Mouse (Mus musculus) macrophage (primary cell): Measurements from ENCODE around the gene Pbx1. TPM values are rescaled to one million over a fixed set of nuclear protein-coding genes. Genes with fewer than 3 reads are reported as not detected.

Experiments used
- H3K27ac ChIP-seq: fragments of 350-480 bp; formaldehyde crosslinking; 2 replicates; pipeline ENCODE4 v1.9.0; 2021
- H3K36me3 ChIP-seq: fragments of 350-480 bp; formaldehyde crosslinking; 2 replicates; pipeline ENCODE4 v1.9.0; 2021; ENCODE audit errors: inconsistent target
- H3K4me3 ChIP-seq: fragments of 350-480 bp; formaldehyde crosslinking; 2 replicates; pipeline ENCODE4 v1.9.0; 2021; ENCODE audit errors: inconsistent target
- H3K79me2 ChIP-seq: fragments of 350-480 bp; formaldehyde crosslinking; 2 replicates; pipeline ENCODE4 v1.9.0; 2021; ENCODE audit errors: inconsistent target
- WGBS: methylation state at CpG from one replicate; pipeline ENCODE4 v1.1.7; 2026; ENCODE audit warnings: inconsistent platforms; ENCODE audit not compliant: missing documents; 5-methylcytosine and 5-hydroxymethylcytosine counted together
- polyA plus RNA-seq: library from polyadenylated mRNA; stranded (reverse); fragments of 250-400 nt; gene quantifications from 3 replicates; pipeline ENCODE4 v1.2.4, GENCODE M21; 2018; ENCODE audit warnings: inconsistent platforms

Gene Pbx1
- polyA plus RNA-seq, 1 experiment from 2014 or later: 1.5 TPM

- H3K36me3 ChIP-seq: no peaks in the 10 kb centered on the region
- H3K79me2 ChIP-seq: no peaks in the 10 kb centered on the region
- no peak overlapping the region for H3K27ac ChIP-seq
- H3K4me3 ChIP-seq: no peak overlapping the region
- 91% methylated on average over 12 of the region's 12 CpGs for WGBS
Observed at GRCm38 (mm10) chr1:168243759-168244158, 188.3 kb downstream of the Pbx1 start.

GRCm38 (mm10) chr1:168243068-168243467, 189.0 kb downstream of the Pbx1 start:
- no peaks in the 10 kb centered on the region for H3K79me2 ChIP-seq
- no peak overlapping the region for H3K27ac ChIP-seq
- WGBS: 92% methylated on average over 7 of the region's 7 CpGs
- H3K4me3 ChIP-seq: no peak overlapping the region
- H3K36me3 ChIP-seq: no peaks in the 10 kb centered on the region

GRCm38 (mm10) chr1:168241316-168241715, 190.8 kb downstream of the Pbx1 start:
- WGBS: 93% methylated on average over 7 of the region's 7 CpGs
- H3K4me3 ChIP-seq: no peak overlapping the region
- no peak overlapping the region for H3K27ac ChIP-seq
- H3K79me2 ChIP-seq: no peaks in the 10 kb centered on the region
- no peaks in the 10 kb centered on the region for H3K36me3 ChIP-seq

GRCm38 (mm10) chr1:168240846-168241245, 191.2 kb downstream of the Pbx1 start:
- Histone ChIP-seq H3K4me3 (no peak overlapping the region), H3K79me2 (no peaks in the 10 kb centered on the region), H3K36me3 (no peaks in the 10 kb centered on the region), H3K27ac (no peak overlapping the region)
- WGBS: 86% methylated on average over 7 of the region's 7 CpGs

- WGBS: 84% methylated on average over 5 of the region's 5 CpGs
Observed at GRCm38 (mm10) chr1:168240386-168240785, 191.7 kb downstream of the Pbx1 start.

GRCm38 (mm10) chr1:168236101-168236500, 196.0 kb downstream of the Pbx1 start:
- H3K27ac ChIP-seq: no peak overlapping the region
- no peaks in the 10 kb centered on the region for H3K36me3 ChIP-seq
- H3K4me3 ChIP-seq: no peak overlapping the region
- WGBS: 91% methylated on average over 5 of the region's 5 CpGs
- H3K79me2 ChIP-seq: no peaks in the 10 kb centered on the region

More at GRCm38 (mm10) chr1:168240386-168240785, 191.7 kb downstream of the Pbx1 start:
- H3K79me2 ChIP-seq: no peaks in the 10 kb centered on the region
- H3K4me3 ChIP-seq: no peak overlapping the region
- H3K36me3 ChIP-seq: no peaks in the 10 kb centered on the region
- H3K27ac ChIP-seq: no peak overlapping the region

GRCm38 (mm10) chr1:168234355-168234754, 197.7 kb downstream of the Pbx1 start:
- 99% methylated on average over 9 of the region's 11 CpGs for WGBS
- no peak overlapping the region for H3K4me3 ChIP-seq
- H3K79me2 ChIP-seq: no peaks in the 10 kb centered on the region
- H3K27ac ChIP-seq: no peak overlapping the region
- no peaks in the 10 kb centered on the region for H3K36me3 ChIP-seq

- H3K79me2 ChIP-seq: no peaks in the 10 kb centered on the region
- 47% methylated on average over 1 of the region's 1 CpGs for WGBS
- no peak overlapping the region for H3K27ac ChIP-seq
- H3K36me3 ChIP-seq: no peaks in the 10 kb centered on the region
- H3K4me3 ChIP-seq: no peak overlapping the region
Observed at GRCm38 (mm10) chr1:168233182-168233581, 198.9 kb downstream of the Pbx1 start.

- H3K27ac ChIP-seq: no peak overlapping the region
- no peaks in the 10 kb centered on the region for H3K36me3 ChIP-seq
- H3K79me2 ChIP-seq: no peaks in the 10 kb centered on the region
- 91% methylated on average over 11 of the region's 11 CpGs for WGBS
- H3K4me3 ChIP-seq: no peak overlapping the region
Observed at GRCm38 (mm10) chr1:168231548-168232429, 200.3 kb downstream of the Pbx1 start.

GRCm38 (mm10) chr1:168230858-168231257, 201.2 kb downstream of the Pbx1 start:
- Histone ChIP-seq H3K36me3 (no peaks in the 10 kb centered on the region), H3K27ac (no peak overlapping the region), H3K79me2 (no peaks in the 10 kb centered on the region), H3K4me3 (no peak overlapping the region)
- 62% methylated on average over 1 of the region's 1 CpGs for WGBS

- 87% methylated on average over 4 of the region's 4 CpGs for WGBS
- H3K4me3 ChIP-seq: no peak overlapping the region
- H3K36me3 ChIP-seq: no peaks in the 10 kb centered on the region
- no peaks in the 10 kb centered on the region for H3K79me2 ChIP-seq
- H3K27ac ChIP-seq: no peak overlapping the region
Observed at GRCm38 (mm10) chr1:168230134-168230533, 201.9 kb downstream of the Pbx1 start.

GRCm38 (mm10) chr1:168228756-168229526, 203.1 kb downstream of the Pbx1 start:
- WGBS: 78% methylated on average over 6 of the region's 6 CpGs
- no peak overlapping the region for H3K27ac ChIP-seq
- H3K4me3 ChIP-seq: no peak overlapping the region
- no peaks in the 10 kb centered on the region for H3K36me3 ChIP-seq
- no peaks in the 10 kb centered on the region for H3K79me2 ChIP-seq

- Histone ChIP-seq H3K36me3 (no peaks in the 10 kb centered on the region), H3K27ac (no peak overlapping the region), H3K79me2 (no peaks in the 10 kb centered on the region), H3K4me3 (no peak overlapping the region)
- 44% methylated on average over 6 of the region's 6 CpGs for WGBS
Observed at GRCm38 (mm10) chr1:168226150-168226549, 205.9 kb downstream of the Pbx1 start.

- WGBS: 9% methylated on average over 7 of the region's 7 CpGs
- no peak overlapping the region for H3K4me3 ChIP-seq
Observed at GRCm38 (mm10) chr1:168225595-168226127, 206.4 kb downstream of the Pbx1 start.

GRCm38 (mm10) chr1:168224218-168224617, 207.9 kb downstream of the Pbx1 start:
- no peak overlapping the region for H3K27ac ChIP-seq
- no peaks in the 10 kb centered on the region for H3K79me2 ChIP-seq
- H3K4me3 ChIP-seq: no peak overlapping the region
- WGBS: 86% methylated on average over 5 of the region's 5 CpGs
- no peaks in the 10 kb centered on the region for H3K36me3 ChIP-seq

More at GRCm38 (mm10) chr1:168225595-168226127, 206.4 kb downstream of the Pbx1 start:
- H3K79me2 ChIP-seq: no peaks in the 10 kb centered on the region
- H3K36me3 ChIP-seq: no peaks in the 10 kb centered on the region
- no peak overlapping the region for H3K27ac ChIP-seq
